Mouse (Mus musculus): ENCODE data around the gene Brd7. TPM values are rescaled to one million over a fixed set of nuclear protein-coding genes. Genes with fewer than 3 reads are reported as not detected.
A peak's percentile ranks its signal among the peaks of the same experiment; 100 is the strongest.

Gene Brd7
- polyA plus RNA-seq, 1 experiment from 2014 or later = 77.2 TPM

GRCm38 (mm10) chr8:88321387-88321786 lies 40.6 kb downstream of the Brd7 start:
- Histone ChIP-seq H3K4me3 (no peak overlapping the region), H3K4me2 (no peak overlapping the region), H3K9me3 (no peaks in the 10 kb centered on the region), H3K4me1 (peaks cover 13% of the 10 kb centered on the region), H3K36me3 (peaks cover 25% of the 10 kb centered on the region), H3K27me3 (no peaks in the 10 kb centered on the region), H3K9ac (no peak overlapping the region), H3K27ac (no peak overlapping the region)
- 85% methylated on average over 5 of the region's 5 CpGs for WGBS
- ATAC-seq (ENCODE audit: insufficient number of reproducible peaks, insufficient read depth, low FRiP score, low TSS enrichment, low read depth) = no peak

GRCm38 (mm10) chr8:88320134-88320533 lies 41.9 kb downstream of the Brd7 start:
- ATAC-seq (ENCODE audit: insufficient number of reproducible peaks, insufficient read depth, low FRiP score, low TSS enrichment, low read depth) = no peak
- no peak overlapping the region for H3K27ac ChIP-seq
- peaks cover 19% of the 10 kb centered on the region for H3K4me1 ChIP-seq
- H3K9me3 ChIP-seq = no peaks in the 10 kb centered on the region
- WGBS = 91% methylated on average over 6 of the region's 6 CpGs
- peaks cover 12% of the 10 kb centered on the region for H3K36me3 ChIP-seq
- no peak overlapping the region for H3K9ac ChIP-seq
- H3K27me3 ChIP-seq = no peaks in the 10 kb centered on the region
- H3K4me3 ChIP-seq = no peak overlapping the region
- H3K4me2 ChIP-seq = no peak overlapping the region

GRCm38 (mm10) chr8:88318151-88318550 lies 43.8 kb downstream of the Brd7 start:
- H3K4me2 ChIP-seq = no peak overlapping the region
- H3K9me3 ChIP-seq = no peaks in the 10 kb centered on the region
- peaks cover 19% of the 10 kb centered on the region for H3K4me1 ChIP-seq
- ATAC-seq (ENCODE audit: insufficient number of reproducible peaks, insufficient read depth, low FRiP score, low TSS enrichment, low read depth) = no peak
- no peaks in the 10 kb centered on the region for H3K36me3 ChIP-seq
- no peaks in the 10 kb centered on the region for H3K27me3 ChIP-seq
- H3K27ac ChIP-seq = no peak overlapping the region
- no peak overlapping the region for H3K9ac ChIP-seq
- WGBS = 92% methylated on average over 8 of the region's 8 CpGs
- H3K4me3 ChIP-seq = no peak overlapping the region

GRCm38 (mm10) chr8:88317341-88317740 lies 44.7 kb downstream of the Brd7 start:
- H3K27ac ChIP-seq = peak overlapping the region; percentile 81
- H3K4me1 ChIP-seq = peaks cover 19% of the 10 kb centered on the region
- H3K4me3 ChIP-seq = no peak overlapping the region
- H3K27me3 ChIP-seq = no peaks in the 10 kb centered on the region
- ATAC-seq (ENCODE audit: insufficient number of reproducible peaks, insufficient read depth, low FRiP score, low TSS enrichment, low read depth) = no peak
- no peak overlapping the region for H3K4me2 ChIP-seq
- no peaks in the 10 kb centered on the region for H3K36me3 ChIP-seq
- H3K9ac ChIP-seq = peak overlapping the region; percentile 58
- H3K9me3 ChIP-seq = no peaks in the 10 kb centered on the region
- WGBS = 36% methylated on average over 5 of the region's 5 CpGs

- H3K4me3 ChIP-seq = no peak overlapping the region
- WGBS = 32% methylated on average over 8 of the region's 8 CpGs
- no peaks in the 10 kb centered on the region for H3K9me3 ChIP-seq
- no peaks in the 10 kb centered on the region for H3K27me3 ChIP-seq
- peak overlapping the region; percentile 58 for H3K9ac ChIP-seq
- H3K4me2 ChIP-seq = peak overlapping the region; percentile 9; the same call in 1 of the 2 replicates
- peaks cover 19% of the 10 kb centered on the region for H3K4me1 ChIP-seq
- H3K27ac ChIP-seq = peak overlapping the region; percentile 81
- peak; percentile 26; the same call in 1 of the 2 replicates for ATAC-seq (ENCODE audit: insufficient number of reproducible peaks, insufficient read depth, low FRiP score, low TSS enrichment, low read depth)
- no peaks in the 10 kb centered on the region for H3K36me3 ChIP-seq
Observed at GRCm38 (mm10) chr8:88316139-88316931, 45.7 kb downstream of the Brd7 start.

- Histone ChIP-seq H3K9ac (no peak overlapping the region), H3K4me3 (no peak overlapping the region), H3K9me3 (no peaks in the 10 kb centered on the region), H3K36me3 (no peaks in the 10 kb centered on the region), H3K4me1 (peaks cover 19% of the 10 kb centered on the region), H3K27ac (no peak overlapping the region), H3K27me3 (no peaks in the 10 kb centered on the region), H3K4me2 (no peak overlapping the region)
- no peak for ATAC-seq (ENCODE audit: insufficient number of reproducible peaks, insufficient read depth, low FRiP score, low TSS enrichment, low read depth)
- WGBS = 95% methylated on average over 8 of the region's 8 CpGs
Observed at GRCm38 (mm10) chr8:88315302-88315701, 46.7 kb downstream of the Brd7 start.

- no peak for ATAC-seq (ENCODE audit: insufficient number of reproducible peaks, insufficient read depth, low FRiP score, low TSS enrichment, low read depth)
- WGBS = 85% methylated on average over 12 of the region's 12 CpGs
- Histone ChIP-seq H3K27ac (no peak overlapping the region), H3K4me2 (no peak overlapping the region), H3K9me3 (no peaks in the 10 kb centered on the region), H3K4me1 (peaks cover 19% of the 10 kb centered on the region), H3K27me3 (no peaks in the 10 kb centered on the region), H3K9ac (no peak overlapping the region), H3K36me3 (no peaks in the 10 kb centered on the region), H3K4me3 (no peak overlapping the region)
Observed at GRCm38 (mm10) chr8:88313991-88314390, 48.0 kb downstream of the Brd7 start.

GRCm38 (mm10) chr8:88312966-88313365 lies 49.0 kb downstream of the Brd7 start:
- Histone ChIP-seq H3K27me3 (no peaks in the 10 kb centered on the region), H3K9me3 (no peaks in the 10 kb centered on the region), H3K4me1 (peaks cover 19% of the 10 kb centered on the region), H3K9ac (0 out of 2 replicates have a peak overlapping the region, but pooled peaks have one; percentile 11), H3K27ac (no peak overlapping the region), H3K4me3 (no peak overlapping the region), H3K36me3 (no peaks in the 10 kb centered on the region), H3K4me2 (no peak overlapping the region)
- 74% methylated on average over 8 of the region's 8 CpGs for WGBS
- ATAC-seq (ENCODE audit: insufficient number of reproducible peaks, insufficient read depth, low FRiP score, low TSS enrichment, low read depth) = no peak

GRCm38 (mm10) chr8:88310286-88310685 lies 51.7 kb downstream of the Brd7 start:
- H3K27me3 ChIP-seq = no peaks in the 10 kb centered on the region
- no peaks in the 10 kb centered on the region; the same call in 1 of the 2 replicates for H3K4me1 ChIP-seq
- no peaks in the 10 kb centered on the region for H3K9me3 ChIP-seq
- H3K4me2 ChIP-seq = no peak overlapping the region
- WGBS = 91% methylated on average over 13 of the region's 13 CpGs
- no peak overlapping the region for H3K4me3 ChIP-seq
- no peak overlapping the region for H3K9ac ChIP-seq
- no peak overlapping the region for H3K27ac ChIP-seq
- no peaks in the 10 kb centered on the region for H3K36me3 ChIP-seq
- ATAC-seq (ENCODE audit: insufficient number of reproducible peaks, insufficient read depth, low FRiP score, low TSS enrichment, low read depth) = no peak

- H3K9ac ChIP-seq = no peak overlapping the region
- no peak overlapping the region for H3K4me3 ChIP-seq
- H3K27me3 ChIP-seq = no peaks in the 10 kb centered on the region
- H3K4me1 ChIP-seq = no peaks in the 10 kb centered on the region
- H3K36me3 ChIP-seq = no peaks in the 10 kb centered on the region
- WGBS = 95% methylated on average over 7 of the region's 7 CpGs
- no peak overlapping the region for H3K27ac ChIP-seq
- H3K9me3 ChIP-seq = no peaks in the 10 kb centered on the region
- ATAC-seq (ENCODE audit: insufficient number of reproducible peaks, insufficient read depth, low FRiP score, low TSS enrichment, low read depth) = no peak
- no peak overlapping the region for H3K4me2 ChIP-seq
Observed at GRCm38 (mm10) chr8:88309881-88310280, 52.1 kb downstream of the Brd7 start.

- no peaks in the 10 kb centered on the region for H3K27me3 ChIP-seq
- H3K27ac ChIP-seq = no peak overlapping the region
- H3K4me3 ChIP-seq = no peak overlapping the region
- no peaks in the 10 kb centered on the region for H3K9me3 ChIP-seq
- WGBS = 81% methylated on average over 10 of the region's 10 CpGs
- no peak for ATAC-seq (ENCODE audit: insufficient number of reproducible peaks, insufficient read depth, low FRiP score, low TSS enrichment, low read depth)
- H3K4me1 ChIP-seq = no peaks in the 10 kb centered on the region
- H3K36me3 ChIP-seq = no peaks in the 10 kb centered on the region
- no peak overlapping the region for H3K4me2 ChIP-seq
- no peak overlapping the region for H3K9ac ChIP-seq
Observed at GRCm38 (mm10) chr8:88309274-88309873, 52.6 kb downstream of the Brd7 start.

GRCm38 (mm10) chr8:88307736-88308135 lies 54.3 kb downstream of the Brd7 start:
- Histone ChIP-seq H3K9ac (no peak overlapping the region), H3K4me1 (no peaks in the 10 kb centered on the region), H3K27ac (no peak overlapping the region), H3K4me2 (no peak overlapping the region), H3K27me3 (no peaks in the 10 kb centered on the region), H3K9me3 (no peaks in the 10 kb centered on the region), H3K36me3 (no peaks in the 10 kb centered on the region), H3K4me3 (no peak overlapping the region)
- no peak for ATAC-seq (ENCODE audit: insufficient number of reproducible peaks, insufficient read depth, low FRiP score, low TSS enrichment, low read depth)
- 87% methylated on average over 4 of the region's 4 CpGs for WGBS

Measured in embryonic facial prominence, embryonic 13.5 days (tissue).